Mouse (Mus musculus) heart, embryonic 13.5 days (tissue): ENCODE measurements around the gene Folr2. TPM values are rescaled to one million over a fixed set of nuclear protein-coding genes. Genes with fewer than 3 reads are reported as not detected.

Source experiments
- ATAC-seq: fragments of 200-750 bp; cut with Nextera tagmentation; 2 replicates; pipeline ENCODE4 v1.8.0; 2017; ENCODE audit warnings: moderate TSS enrichment; ENCODE audit not compliant: insufficient number of reproducible peaks, low FRiP score, low TSS enrichment; ENCODE audit errors: extremely low read depth
- H3K27ac ChIP-seq: fragments of 300-500 bp; sonication (generic); replicated peaks from 2 replicates; pipeline ENCODE4 v1.5.1; 2015; ENCODE audit warnings: moderate library complexity, mild to moderate bottlenecking, inconsistent platforms
- H3K27me3 ChIP-seq: fragments of 300-500 bp; sonication (generic); replicated peaks from 2 replicates; pipeline ENCODE4 v1.6.1; 2015; ENCODE audit warnings: mild to moderate bottlenecking, inconsistent platforms
- H3K36me3 ChIP-seq: fragments of 300-500 bp; sonication (generic); 2 replicates; pipeline ENCODE4 v1.6.1; 2015; ENCODE audit warnings: mild to moderate bottlenecking, inconsistent platforms
- H3K4me1 ChIP-seq: fragments of 300-500 bp; sonication (generic); 2 replicates; pipeline ENCODE4 v1.6.1; 2015; ENCODE audit warnings: inconsistent platforms
- H3K4me2 ChIP-seq: fragments of 300-500 bp; sonication (generic); 2 replicates; pipeline ENCODE4 v1.6.1; 2015; ENCODE audit warnings: inconsistent platforms, mild to moderate bottlenecking, moderate library complexity
- H3K4me3 ChIP-seq: fragments of 300-500 bp; sonication (generic); 2 replicates; pipeline ENCODE4 v1.5.1; 2015; ENCODE audit warnings: moderate library complexity, mild to moderate bottlenecking, inconsistent platforms
- H3K9ac ChIP-seq: fragments of 300-500 bp; sonication (generic); 2 replicates; pipeline ENCODE4 v1.6.1; 2015; ENCODE audit warnings: inconsistent platforms, mild to moderate bottlenecking, moderate library complexity
- H3K9me3 ChIP-seq: fragments of 300-500 bp; sonication (generic); 2 replicates; pipeline ENCODE4 v1.6.1; 2016; ENCODE audit warnings: inconsistent platforms
- WGBS: fragments of 180-500 bp; shearing (Covaris S2); methylation state at CpG from one replicate; pipeline ENCODE4 v1.1.7; 2015; ENCODE audit warnings: mixed read lengths; 5-methylcytosine and 5-hydroxymethylcytosine counted together
- polyA plus RNA-seq: library from polyadenylated mRNA; unstranded; fragments of >200 nt; fragmentation: Nextera tagmentation; extraction: Ambion mirVana; gene quantifications from 2 replicates; pipeline ENCODE4 v1.2.1, GENCODE M21; 2015

Gene Folr2
- polyA plus RNA-seq, 1 experiment from 2014 or later = 1.8 TPM

DNA sequence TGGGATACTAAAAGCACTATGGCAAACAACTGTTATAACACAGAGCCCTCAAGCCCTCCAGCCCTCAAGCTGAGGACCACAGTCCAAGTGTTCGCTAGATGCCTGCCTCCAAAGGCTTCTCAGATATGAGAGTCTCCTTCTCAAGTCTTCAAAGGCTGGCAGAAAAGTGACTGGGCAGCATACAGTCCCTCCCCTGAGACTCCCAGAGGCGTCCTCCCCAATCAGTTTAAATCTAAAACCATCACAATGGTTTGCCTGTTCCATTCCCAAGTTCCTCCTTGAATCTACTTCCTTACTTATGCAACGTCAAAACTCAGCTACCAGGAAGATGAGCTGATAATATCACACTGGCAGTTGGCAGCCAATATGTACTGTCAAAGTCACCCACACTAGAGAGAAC lies 6.4 kb upstream of the Folr2 start, which contains the start of gene Anapc15:
Gene Anapc15 (plus strand): TSS at position 301 of the 400 bp plus-strand sequence.
- Histone ChIP-seq H3K36me3 (no peaks in the 10 kb centered on the region), H3K27ac (no peak within 1 kb of the TSS), H3K4me1 (peaks cover 14% of the 10 kb centered on the region), H3K4me2 (no peak within 1 kb of the TSS), H3K9ac (no peak within 1 kb of the TSS), H3K4me3 (no peak within 1 kb of the TSS), H3K27me3 (no peaks in the 10 kb centered on the region), H3K9me3 (no peaks in the 10 kb centered on the region)
- no peak for ATAC-seq
- 50% methylated on average over 3 of the region's 3 CpGs for WGBS

DNA sequence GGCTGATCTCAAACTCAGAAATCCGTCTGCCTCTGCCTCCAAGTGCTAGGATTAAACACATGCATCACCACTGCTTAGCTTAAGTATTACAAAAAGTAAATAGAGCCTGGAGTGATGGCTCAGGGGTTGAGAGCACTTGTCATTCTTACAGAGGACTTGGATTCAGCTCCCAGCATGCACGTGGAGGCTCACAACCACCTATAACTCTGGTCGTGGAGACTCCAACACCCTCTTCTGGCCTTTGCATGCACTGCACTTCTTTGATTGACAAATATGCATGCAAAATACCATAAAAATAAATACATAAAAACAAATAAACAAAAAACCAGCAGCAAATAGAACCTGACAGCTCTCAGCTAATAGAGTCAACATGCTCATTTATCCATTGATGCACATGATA lies 5.3 kb upstream of the Folr2 start:
- Histone ChIP-seq H3K27me3 (no peaks in the 10 kb centered on the region), H3K4me2 (no peak overlapping the region), H3K27ac (no peak overlapping the region), H3K9ac (no peak overlapping the region), H3K4me1 (0 out of 2 replicates have a peak, but pooled peaks cover 7% of the 10 kb centered on the region), H3K36me3 (no peaks in the 10 kb centered on the region), H3K4me3 (no peak overlapping the region), H3K9me3 (no peaks in the 10 kb centered on the region)
- ATAC-seq = no peak
- 51% methylated on average over 3 of the region's 3 CpGs for WGBS

DNA sequence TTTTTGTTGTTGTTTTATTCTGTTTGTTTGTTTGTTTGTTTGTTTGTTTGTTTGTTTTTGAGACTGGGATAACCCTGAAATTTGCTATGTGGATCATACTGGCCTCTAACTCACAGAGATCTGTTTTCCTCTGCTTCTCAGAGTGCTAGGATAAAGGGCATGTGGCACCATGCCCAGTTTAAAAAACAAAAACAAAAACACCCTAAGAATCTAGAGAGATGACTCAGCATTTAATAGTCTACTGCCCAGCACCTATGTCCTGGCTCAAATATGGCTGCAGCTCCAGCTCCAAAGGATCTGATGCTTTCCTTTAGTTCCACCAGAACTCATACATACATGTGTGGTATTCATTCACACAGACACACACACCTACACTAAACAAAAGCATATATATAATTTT lies 4.0 kb upstream of the Folr2 start:
- Histone ChIP-seq H3K27ac (no peak overlapping the region), H3K9me3 (no peaks in the 10 kb centered on the region), H3K9ac (no peak overlapping the region), H3K36me3 (no peaks in the 10 kb centered on the region), H3K4me2 (no peak overlapping the region), H3K4me3 (no peak overlapping the region), H3K4me1 (no peaks in the 10 kb centered on the region), H3K27me3 (no peaks in the 10 kb centered on the region)
- no peak for ATAC-seq

DNA sequence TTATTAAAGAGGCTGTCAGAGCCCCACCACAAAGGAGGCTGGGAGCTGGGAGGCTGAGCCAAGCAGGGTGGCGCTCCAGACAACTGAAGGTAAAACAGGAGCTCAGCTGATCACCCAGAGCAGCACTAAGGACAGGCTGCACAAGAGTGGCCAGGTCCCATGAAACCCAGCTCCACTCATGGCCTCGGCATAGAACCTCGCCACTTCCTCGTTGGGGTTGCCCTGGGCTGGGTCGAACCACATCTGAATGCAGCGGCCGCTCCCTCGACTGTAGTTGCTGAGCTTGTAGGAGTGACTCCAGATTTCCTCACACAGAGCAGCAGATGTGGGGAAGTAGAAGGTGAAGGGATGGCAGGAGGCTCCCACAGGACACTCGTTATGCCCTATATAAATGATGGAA lies 1.4 kb upstream of the Folr2 start:
- Histone ChIP-seq H3K27ac (no peak overlapping the region), H3K27me3 (no peaks in the 10 kb centered on the region), H3K4me3 (no peak overlapping the region), H3K4me1 (no peaks in the 10 kb centered on the region), H3K9ac (no peak overlapping the region), H3K9me3 (no peaks in the 10 kb centered on the region), H3K4me2 (no peak overlapping the region), H3K36me3 (no peaks in the 10 kb centered on the region)
- no peak for ATAC-seq
- 73% methylated on average over 9 of the region's 9 CpGs for WGBS

DNA sequence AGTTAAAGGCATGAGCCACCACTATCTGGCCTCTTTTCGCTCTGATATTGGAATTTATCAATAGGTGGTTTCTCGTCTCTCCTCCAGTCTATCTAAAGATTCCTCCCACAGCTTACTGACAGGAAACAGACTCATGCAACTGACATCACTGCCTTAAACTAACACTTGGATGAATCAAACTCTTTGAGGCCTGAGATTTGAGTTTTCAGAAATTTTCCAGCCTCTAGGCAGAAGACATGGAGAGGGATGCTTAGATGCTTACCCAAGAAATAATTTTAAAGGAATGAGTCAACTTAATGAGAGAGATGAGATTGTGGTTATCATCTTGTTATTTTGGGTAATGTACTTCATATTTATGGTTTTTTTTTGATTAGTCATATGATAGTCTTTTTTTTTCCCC lies 3.2 kb downstream of the Folr2 start:
- 42% methylated on average over 2 of the region's 2 CpGs for whole genome bisulfite sequencing

DNA sequence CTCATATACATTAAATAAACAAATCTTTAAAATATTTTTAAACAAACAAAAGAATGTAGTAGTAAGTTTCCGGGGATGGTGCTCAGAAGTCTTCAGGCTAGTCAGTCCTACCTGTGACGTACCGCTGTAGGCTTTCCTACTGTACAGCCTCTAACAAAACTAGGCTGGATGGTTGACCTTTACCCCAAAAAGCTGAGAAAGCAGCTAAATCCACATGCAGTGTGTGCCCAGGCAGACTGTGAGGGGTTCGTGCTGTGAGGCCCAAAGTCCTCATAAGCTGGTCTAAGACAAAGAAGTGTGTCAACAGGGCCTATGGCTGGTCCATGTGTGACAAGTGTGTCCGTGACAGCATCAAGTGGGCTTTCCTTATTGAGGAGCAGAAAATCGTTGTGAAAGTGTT lies 4.1 kb downstream of the Folr2 start:
- Histone ChIP-seq H3K36me3 (no peaks in the 10 kb centered on the region), H3K4me1 (no peaks in the 10 kb centered on the region), H3K9me3 (no peaks in the 10 kb centered on the region), H3K27ac (no peak overlapping the region), H3K4me3 (no peak overlapping the region), H3K4me2 (no peak overlapping the region), H3K9ac (no peak overlapping the region), H3K27me3 (no peaks in the 10 kb centered on the region)
- WGBS = 81% methylated on average over 6 of the region's 6 CpGs
- ATAC-seq = no peak

More for the DNA sequence above, 3.2 kb downstream of the Folr2 start:
- Histone ChIP-seq H3K4me3 (no peak overlapping the region), H3K4me1 (no peaks in the 10 kb centered on the region), H3K9ac (no peak overlapping the region), H3K27ac (no peak overlapping the region), H3K9me3 (no peaks in the 10 kb centered on the region), H3K27me3 (no peaks in the 10 kb centered on the region), H3K36me3 (no peaks in the 10 kb centered on the region), H3K4me2 (no peak overlapping the region)
- ATAC-seq = no peak

DNA sequence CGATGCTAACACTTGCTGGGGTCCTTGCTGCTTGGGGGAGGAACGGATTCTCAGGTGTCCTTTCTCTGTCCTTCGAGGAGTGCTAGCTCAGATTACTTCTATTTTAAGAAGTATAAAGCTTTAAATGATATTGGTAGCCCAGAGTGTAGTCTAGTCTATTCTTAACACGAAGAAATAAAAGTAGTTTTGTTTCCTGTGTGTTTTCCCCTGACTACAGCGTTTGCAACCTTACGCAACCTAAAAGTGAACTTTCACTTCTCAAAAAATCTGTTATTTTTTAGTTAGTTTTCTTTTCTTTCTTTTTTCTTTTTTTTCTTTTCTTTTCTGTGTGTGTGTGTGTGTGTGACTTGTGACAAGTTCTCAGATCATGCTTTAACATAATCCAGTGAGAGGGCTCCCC lies 5.3 kb downstream of the Folr2 start:
- no peak overlapping the region for H3K27ac ChIP-seq
- no peak overlapping the region for H3K9ac ChIP-seq
- H3K36me3 ChIP-seq = no peaks in the 10 kb centered on the region
- no peak overlapping the region for H3K4me2 ChIP-seq
- H3K4me3 ChIP-seq = no peak overlapping the region
- 69% methylated on average over 6 of the region's 6 CpGs for WGBS
- ATAC-seq = no peak
- H3K9me3 ChIP-seq = no peaks in the 10 kb centered on the region
- no peaks in the 10 kb centered on the region for H3K4me1 ChIP-seq
- no peaks in the 10 kb centered on the region for H3K27me3 ChIP-seq

DNA sequence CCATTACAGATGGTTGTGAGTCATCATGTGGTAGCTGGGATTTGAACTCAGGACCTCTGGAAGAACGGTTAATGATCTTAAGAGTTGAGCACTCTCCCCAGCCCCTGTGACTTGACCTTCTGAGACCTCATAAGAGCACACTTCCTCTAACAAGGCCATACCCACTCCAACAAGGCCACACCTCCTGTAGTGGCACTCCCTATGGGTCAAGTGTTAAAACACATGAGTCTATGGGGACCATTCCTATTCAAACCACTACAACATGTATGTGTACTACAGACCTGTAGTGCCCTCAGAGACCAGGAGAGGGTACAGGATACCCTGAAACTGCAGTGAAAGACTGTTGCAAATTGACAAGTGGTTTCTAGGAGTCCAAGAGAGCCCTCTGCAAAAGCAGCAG lies 9.1 kb downstream of the Folr2 start:
- H3K4me2 ChIP-seq = no peak overlapping the region
- WGBS = 90% methylated on average over 1 of the region's 1 CpGs
- no peak for ATAC-seq
- no peaks in the 10 kb centered on the region for H3K36me3 ChIP-seq
- no peaks in the 10 kb centered on the region for H3K4me1 ChIP-seq
- no peaks in the 10 kb centered on the region for H3K27me3 ChIP-seq
- H3K27ac ChIP-seq = no peak overlapping the region
- H3K4me3 ChIP-seq = no peak overlapping the region
- no peaks in the 10 kb centered on the region for H3K9me3 ChIP-seq
- no peak overlapping the region for H3K9ac ChIP-seq

DNA sequence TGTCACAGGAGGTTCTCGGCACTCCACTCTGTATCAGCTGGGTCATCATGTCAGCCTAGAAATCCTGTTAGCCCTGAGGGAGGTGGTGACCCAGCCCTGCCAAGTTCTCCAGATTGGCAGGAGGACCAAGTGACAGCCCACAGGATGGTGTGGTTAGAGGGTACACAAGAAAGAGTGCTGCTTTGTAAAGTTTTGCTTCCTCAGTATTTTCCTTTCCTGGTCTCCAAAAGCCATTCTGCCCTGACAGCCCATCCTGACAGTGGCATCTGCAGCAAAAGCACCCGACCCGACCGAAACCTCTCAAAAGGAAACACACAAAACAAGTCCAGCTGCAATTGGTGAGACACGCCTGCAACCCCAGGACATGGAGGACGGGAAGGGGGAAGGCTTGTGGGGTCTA lies 12.8 kb downstream of the Folr2 start:
- ATAC-seq = no peak
- H3K27ac ChIP-seq = no peak overlapping the region
- no peak overlapping the region for H3K4me3 ChIP-seq
- H3K9me3 ChIP-seq = no peaks in the 10 kb centered on the region
- no peaks in the 10 kb centered on the region; the same call in 1 of the 2 replicates for H3K36me3 ChIP-seq
- WGBS = 59% methylated on average over 6 of the region's 6 CpGs
- no peak overlapping the region for H3K9ac ChIP-seq
- no peaks in the 10 kb centered on the region for H3K27me3 ChIP-seq
- no peaks in the 10 kb centered on the region for H3K4me1 ChIP-seq
- H3K4me2 ChIP-seq = no peak overlapping the region

DNA sequence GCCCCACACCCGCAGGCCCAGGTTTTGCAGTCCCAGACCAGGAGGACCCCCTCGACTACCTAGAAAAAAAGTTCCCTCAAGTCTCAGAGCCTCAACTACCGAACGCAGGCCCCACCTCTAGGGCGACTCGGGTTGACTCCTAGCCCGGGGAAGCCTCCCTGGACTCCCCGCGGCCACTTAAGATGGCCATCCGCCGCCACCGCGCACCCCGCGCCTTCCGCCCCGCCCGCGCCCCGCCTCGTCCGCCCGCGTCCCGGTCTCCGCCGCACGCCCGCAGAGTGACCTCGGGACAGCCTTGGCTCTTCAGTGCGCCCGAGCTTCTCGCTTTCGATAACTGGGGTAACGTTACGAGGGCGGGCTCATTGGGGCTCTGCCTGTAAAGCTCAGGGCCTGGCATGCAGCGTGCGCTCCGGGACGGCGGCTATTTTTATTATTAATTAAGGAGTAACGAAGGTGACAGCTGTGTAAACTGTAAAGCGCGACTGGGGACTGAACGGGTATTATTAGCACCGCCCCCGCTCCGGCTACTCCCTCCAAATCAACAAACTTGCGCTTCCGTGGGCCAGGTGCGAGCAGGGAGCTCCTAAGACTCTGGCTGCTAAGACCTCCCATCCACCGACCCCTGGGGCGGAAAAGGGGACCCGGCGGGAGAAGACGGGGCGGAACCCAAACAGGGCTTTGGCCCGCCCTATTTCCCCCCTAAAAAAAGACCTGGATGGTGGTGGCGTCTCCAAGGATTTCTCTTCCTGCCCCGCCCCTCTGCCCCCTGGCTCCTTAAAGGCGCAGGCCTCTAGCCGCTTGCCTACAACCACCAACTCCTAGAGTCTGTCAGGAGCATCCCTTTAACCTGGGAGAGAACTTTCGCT lies 19.2 kb downstream of the Folr2 start, which contains the start of gene Inppl1:
Gene Inppl1 (minus strand): TSS at position 624 of the 866 bp plus-strand sequence.
- H3K27me3 ChIP-seq = no peaks in the 10 kb centered on the region
- H3K4me1 ChIP-seq = peaks cover 36% of the 10 kb centered on the region
- peaks cover 22% of the 10 kb centered on the region for H3K36me3 ChIP-seq
- peak within 1 kb of the TSS; percentile 96 for H3K4me3 ChIP-seq
- under 1% methylated on average over 64 of the region's 64 CpGs for WGBS
- H3K4me2 ChIP-seq = peak within 1 kb of the TSS; percentile 72
- H3K9ac ChIP-seq = peak within 1 kb of the TSS; percentile 99
- H3K27ac ChIP-seq = peak within 1 kb of the TSS; percentile 99
- no peaks in the 10 kb centered on the region for H3K9me3 ChIP-seq
- ATAC-seq = peak; percentile 60; the same call in 1 of the 2 replicates

DNA sequence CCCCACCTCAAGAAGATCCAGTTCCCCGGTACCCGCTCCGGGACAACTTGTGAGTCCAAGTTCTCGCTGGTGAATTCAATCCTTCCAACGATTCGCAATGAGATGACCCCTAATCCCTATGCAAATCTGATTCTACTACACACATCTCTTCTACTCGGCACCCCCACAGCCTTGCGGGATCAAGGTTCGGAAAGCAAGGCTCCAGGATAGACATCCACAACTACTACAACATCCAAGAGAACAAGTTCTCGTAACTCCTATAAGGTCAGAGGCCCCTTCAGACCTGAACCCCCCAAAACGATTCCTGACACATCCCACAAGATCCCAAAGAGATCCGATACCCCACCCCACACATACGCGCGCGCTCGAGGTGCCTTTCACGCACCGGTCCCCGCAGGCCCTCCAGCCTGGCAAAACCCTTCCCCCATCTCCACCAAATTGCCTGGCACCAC lies 19.8 kb downstream of the Folr2 start:
- ATAC-seq = no peak
- Histone ChIP-seq H3K9me3 (no peaks in the 10 kb centered on the region), H3K27me3 (no peaks in the 10 kb centered on the region), H3K4me2 (peak overlapping the region; percentile 72), H3K27ac (peak overlapping the region; percentile 99), H3K4me3 (peak overlapping the region; percentile 96), H3K9ac (peak overlapping the region; percentile 99), H3K36me3 (peaks cover 28% of the 10 kb centered on the region), H3K4me1 (peaks cover 36% of the 10 kb centered on the region)
- under 1% methylated on average over 20 of the region's 20 CpGs for WGBS
